Mouse (Mus musculus): Measurements from ENCODE around the gene Disp1.

The Disp1 gene

GRCm38 (mm10) chr1:183133440-183133839 lies 87.9 kb downstream of the Disp1 start:
- peak; percentile 66 for DNase-seq (ENCODE audit: low read depth)

GRCm38 (mm10) chr1:183127246-183127645 lies 94.1 kb downstream of the Disp1 start:
- DNase-seq (ENCODE audit: low read depth) = no peak

GRCm38 (mm10) chr1:183123725-183124124 lies 97.6 kb downstream of the Disp1 start:
- DNase-seq (ENCODE audit: low read depth) = peak; percentile 57

GRCm38 (mm10) chr1:183120341-183120923 lies 100.9 kb downstream of the Disp1 start:
- DNase-seq (ENCODE audit: low read depth) = no peak

GRCm38 (mm10) chr1:183117827-183118825 lies 103.2 kb downstream of the Disp1 start:
- peak; percentile 51 for DNase-seq (ENCODE audit: low read depth)

- peak; percentile 46 for DNase-seq (ENCODE audit: low read depth)
Measured at GRCm38 (mm10) chr1:183116946-183117826, 104.1 kb downstream of the Disp1 start.

GRCm38 (mm10) chr1:183116441-183116840 lies 104.9 kb downstream of the Disp1 start:
- no peak for DNase-seq (ENCODE audit: low read depth)

- no peak for DNase-seq (ENCODE audit: low read depth)
Measured at GRCm38 (mm10) chr1:183115076-183115475, 106.2 kb downstream of the Disp1 start.

- no peak for DNase-seq (ENCODE audit: low read depth)
Measured at GRCm38 (mm10) chr1:183114554-183114953, 106.8 kb downstream of the Disp1 start.

- DNase-seq (ENCODE audit: low read depth) = peak; percentile 82
Measured at GRCm38 (mm10) chr1:183113546-183113945, 107.8 kb downstream of the Disp1 start.

- DNase-seq (ENCODE audit: low read depth) = no peak
Measured at GRCm38 (mm10) chr1:183107476-183107875, 113.8 kb downstream of the Disp1 start.

- DNase-seq (ENCODE audit: low read depth) = no peak
Measured at GRCm38 (mm10) chr1:183104696-183105095, 116.6 kb downstream of the Disp1 start.

- no peak for DNase-seq (ENCODE audit: low read depth)
Measured at GRCm38 (mm10) chr1:183102775-183103174, 118.5 kb downstream of the Disp1 start.

GRCm38 (mm10) chr1:183102153-183102552 lies 119.2 kb downstream of the Disp1 start:
- DNase-seq (ENCODE audit: low read depth) = peak; percentile 29

- no peak for DNase-seq (ENCODE audit: low read depth)
Measured at GRCm38 (mm10) chr1:183101371-183101770, 120.0 kb downstream of the Disp1 start.

- no peak for DNase-seq (ENCODE audit: low read depth)
Measured at GRCm38 (mm10) chr1:183100245-183100644, 121.1 kb downstream of the Disp1 start.

GRCm38 (mm10) chr1:183099686-183100085 lies 121.6 kb downstream of the Disp1 start:
- no peak for DNase-seq (ENCODE audit: low read depth)

- DNase-seq (ENCODE audit: low read depth) = no peak
Measured at GRCm38 (mm10) chr1:183097606-183098005, 123.7 kb downstream of the Disp1 start.

- DNase-seq (ENCODE audit: low read depth) = no peak
Measured at GRCm38 (mm10) chr1:183095454-183096088, 125.8 kb downstream of the Disp1 start.

GRCm38 (mm10) chr1:183092296-183092695 lies 129.0 kb downstream of the Disp1 start:
- no peak for DNase-seq (ENCODE audit: low read depth)

- DNase-seq (ENCODE audit: low read depth) = no peak
Measured at GRCm38 (mm10) chr1:183091203-183091602, 130.1 kb downstream of the Disp1 start.

- no peak for DNase-seq (ENCODE audit: low read depth)
Measured at GRCm38 (mm10) chr1:183088661-183089060, 132.7 kb downstream of the Disp1 start.
